Mouse (Mus musculus) heart, postnatal 36 days (tissue): ENCODE data around the gene Agbl5. TPM values are rescaled to one million over a fixed set of nuclear protein-coding genes. Genes with fewer than 3 reads are reported as not detected.

Experiments used
- DNase-seq, 2 experiments: peaks; one replicate each; pipeline ENCODE4 v3.0.0; 2021 to 2022
- intact Hi-C: fragments of 180-260 bp; cut with DNase I; formaldehyde crosslinking; loops from one replicate; pipeline ENCODE4 v1.15.1; 2025
- total RNA-seq, 2 experiments: library from RNA; stranded (reverse); gene quantifications; 2 replicates each; pipeline ENCODE4 v1.2.3; 2021

Agbl5 gene
- total RNA-seq, 2 experiments from 2014 or later = 4.1 to 7.1 TPM

- peak; percentile 47 to 59 for DNase-seq
- intact Hi-C loops = no loop called here
Observed at GRCm38 (mm10) chr5:30944956-30945781, 56.7 kb downstream of the Agbl5 start, which contains the start of gene Cgref1. Gene Cgref1 (minus strand): TSS chr5:30945591.

DNA sequence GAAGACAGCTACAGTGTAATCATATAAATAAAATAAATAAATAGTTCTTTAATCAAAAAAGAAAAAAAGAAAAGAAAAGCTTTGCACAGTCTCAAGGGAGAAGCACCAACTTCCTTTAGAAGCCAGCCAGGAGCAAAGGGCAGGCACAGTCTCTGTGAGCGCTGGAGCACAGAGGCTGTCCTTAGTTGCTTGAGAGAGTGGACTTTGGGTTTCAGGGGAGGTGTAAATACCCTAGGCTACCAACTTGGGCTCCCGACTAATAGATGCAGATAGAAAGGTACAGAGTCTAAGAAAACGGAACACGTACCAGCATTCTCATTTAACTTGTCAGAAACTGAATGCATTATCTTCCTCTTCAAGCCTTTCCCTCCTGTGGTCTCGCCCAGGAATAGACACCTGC is 60.1 kb downstream of the Agbl5 start:
- intact Hi-C loops = no loop called here
- DNase-seq = no peak

GRCm38 (mm10) chr5:30949654-30950326 is 61.3 kb downstream of the Agbl5 start:
- peak; percentile 93 for DNase-seq
- intact Hi-C loops = no loop called here

GRCm38 (mm10) chr5:30950451-30950850 is 62.0 kb downstream of the Agbl5 start:
- intact Hi-C loops = no loop called here
- no peak for DNase-seq

DNA sequence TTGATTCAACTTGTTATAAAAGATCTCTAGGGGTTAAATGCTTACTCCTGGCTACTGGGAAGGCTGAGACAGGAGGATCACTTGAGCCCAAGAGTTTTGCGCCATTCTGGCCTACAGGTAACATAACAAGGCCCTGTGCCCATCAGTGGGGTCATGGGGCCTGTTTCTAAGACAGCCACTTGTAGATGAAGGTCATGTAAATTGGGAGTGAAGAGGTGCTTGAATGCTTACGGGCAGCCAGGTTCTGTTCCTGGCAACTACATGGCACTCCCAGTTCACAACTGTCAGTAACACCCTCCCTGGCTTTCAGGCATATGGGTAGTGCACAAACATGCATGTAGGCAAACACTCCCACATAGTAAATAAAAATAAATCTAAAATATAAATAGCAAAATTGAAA is 62.4 kb downstream of the Agbl5 start:
- DNase-seq = no peak
- intact Hi-C loops = no loop called here

DNA sequence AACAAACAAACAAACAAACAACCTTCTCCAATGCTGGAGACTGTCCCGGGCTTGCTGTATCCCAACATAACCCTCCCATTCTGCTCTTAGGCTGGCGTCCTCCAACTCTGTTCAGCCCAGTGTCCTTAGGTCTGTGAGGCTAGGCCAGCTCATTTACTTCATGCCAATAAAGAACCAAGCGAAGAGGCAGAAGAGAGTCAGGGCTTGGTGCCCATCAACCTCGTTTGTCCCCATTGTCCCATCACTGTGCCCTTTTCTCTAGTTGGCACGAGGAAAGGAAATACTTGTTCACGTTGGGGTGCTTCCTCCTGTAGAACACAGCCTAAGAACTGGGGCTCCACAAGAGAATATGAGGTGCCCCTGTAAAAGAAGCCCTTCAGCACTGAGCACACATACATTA is 63.2 kb downstream of the Agbl5 start:
- intact Hi-C loops = no loop called here
- no peak for DNase-seq

GRCm38 (mm10) chr5:30952551-30952950 is 64.1 kb downstream of the Agbl5 start:
- intact Hi-C loops = no loop called here
- DNase-seq = no peak

GRCm38 (mm10) chr5:30954065-30954464 is 65.6 kb downstream of the Agbl5 start:
- intact Hi-C loops = no loop called here
- DNase-seq = no peak

DNA sequence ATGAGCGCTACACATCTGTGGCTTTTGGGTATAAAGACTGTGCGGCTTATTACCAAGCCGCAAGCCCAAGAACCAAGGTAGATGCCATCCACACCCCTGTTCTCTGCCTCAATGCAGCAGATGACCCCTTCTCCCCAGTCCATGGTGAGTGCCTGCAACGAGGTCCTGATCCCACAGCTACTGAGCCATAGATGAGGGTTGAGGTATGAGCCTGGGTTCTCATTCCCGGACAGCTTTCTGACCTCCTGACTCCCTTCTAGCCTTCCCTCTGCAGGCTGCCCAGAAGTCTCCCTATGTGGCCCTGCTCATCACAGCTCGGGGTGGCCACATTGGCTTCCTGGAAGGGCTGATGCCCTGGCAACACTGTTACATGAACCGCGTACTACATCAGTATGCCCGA is 66.1 kb downstream of the Agbl5 start:
- DNase-seq = no peak
- intact Hi-C loops = no loop called here

GRCm38 (mm10) chr5:30955751-30956150 is 67.3 kb downstream of the Agbl5 start:
- intact Hi-C loops = no loop called here
- DNase-seq = no peak

Other genes with a start within 250 kb of the Agbl5 start
- 10 to 100 TPM; 50.0 to 53.3 TPM for gene Slc35f6, start 240.8 kb upstream of the Agbl5 start, total RNA-seq
- 10 to 100 TPM; 49.5 to 55.2 TPM for gene Cenpa, start 221.9 kb upstream of the Agbl5 start, total RNA-seq
- gene Dpysl5, start 177.1 kb upstream of the Agbl5 start, total RNA-seq = under 1 TPM; 0.69 to 0.79 TPM
- 10 to 100 TPM; 34.0 to 39.6 TPM for gene Mapre3, start 74.1 kb upstream of the Agbl5 start, total RNA-seq
- gene Tmem214, start 20.7 kb upstream of the Agbl5 start, total RNA-seq = 10 to 100 TPM; 37.7 to 40.2 TPM
- gene Ost4, start 19.1 kb downstream of the Agbl5 start, total RNA-seq = 100 to 1,000 TPM; 143 to 152 TPM
- 10 to 100 TPM; 22.0 to 23.7 TPM for gene Emilin1, start 24.7 kb downstream of the Agbl5 start, total RNA-seq
- gene Khk, start 32.7 kb downstream of the Agbl5 start, total RNA-seq = 10 to 100 TPM; 19.9 to 26.6 TPM
- under 1 TPM; 0.70 to 0.89 TPM for gene Cgref1, start 56.9 kb downstream of the Agbl5 start, total RNA-seq
- gene Preb, start 71.7 kb downstream of the Agbl5 start, total RNA-seq = 10 to 100 TPM; 81.0 to 86.9 TPM
- 1 to 10 TPM in 1 of 2 experiments, under 1 TPM in 1; 0.64 to 1.7 TPM for gene Tcf23, start 80.0 kb downstream of the Agbl5 start, total RNA-seq
- 10 to 100 TPM; 50.5 to 57.3 TPM for gene Atraid, start 159.6 kb downstream of the Agbl5 start, total RNA-seq
- 10 to 100 TPM; 11.0 to 12.1 TPM for gene Slc5a6, start 160.2 kb downstream of the Agbl5 start, total RNA-seq
- gene Cad, start 166.1 kb downstream of the Agbl5 start, total RNA-seq = 10 to 100 TPM; 14.5 to 15.6 TPM
- gene Dnajc5g, start 217.6 kb downstream of the Agbl5 start, total RNA-seq = not detected
- gene Slc30a3, start 219.5 kb downstream of the Agbl5 start, total RNA-seq = not detected
- gene Trim54, start 228.0 kb downstream of the Agbl5 start, total RNA-seq = 100 to 1,000 TPM; 249 to 297 TPM